Mouse (Mus musculus): ENCODE measurements around the gene Ebf3. TPM values are rescaled to one million over a fixed set of nuclear protein-coding genes. Genes with fewer than 3 reads are reported as not detected.

Gene Ebf3
- total and polyA plus RNA-seq, 2 experiments from 2014 or later, result 7.1 to 90.4 TPM

- ATAC-seq (ENCODE audit: low FRiP score), result no peak
- Histone ChIP-seq H3K27me3 (ENCODE audit: insufficient read depth, low read length) (peaks cover 65% of the 10 kb centered on the region), H3K4me3 (ENCODE audit: low read depth, low read length) (peak overlapping the region; percentile 43), H3K4me2 (ENCODE audit: low read depth, low read length, poor library complexity, severe bottlenecking) (peak overlapping the region; percentile 61), H3K9me3 (ENCODE audit: low read length) (no peaks in the 10 kb centered on the region), H3K27ac (ENCODE audit: low read depth, low read length) (no peak overlapping the region), H3K9ac (replicated peaks; ENCODE audit: low read length, poor library complexity, severe bottlenecking) (peak overlapping the region; percentile 42; the same call in 1 of the 2 replicates), H3K4me1 (ENCODE audit: insufficient read depth, low read length) (no peaks in the 10 kb centered on the region), H3K36me3 (ENCODE audit: insufficient read depth, low read length) (no peaks in the 10 kb centered on the region)
- under 1% methylated on average over 70 of the region's 72 CpGs for WGBS
- DNase-seq (ENCODE audit: low spot score), result no peak
- no peak for TF ChIP-seq CTCF (IDR thresholded peaks at IDR 0.05)
Observed at GRCm38 (mm10) chr7:137321961-137322784, 7.9 kb upstream of the Ebf3 start.

GRCm38 (mm10) chr7:137321141-137321813 is 7.0 kb upstream of the Ebf3 start:
- peak overlapping the region; percentile 61 for H3K4me2 ChIP-seq (ENCODE audit: low read depth, low read length, poor library complexity, severe bottlenecking)
- DNase-seq (ENCODE audit: low spot score), result peak; percentile 77
- no peak overlapping the region for H3K9ac ChIP-seq (replicated peaks; ENCODE audit: low read length, poor library complexity, severe bottlenecking)

GRCm38 (mm10) chr7:137320320-137320719 is 6.1 kb upstream of the Ebf3 start:
- peaks cover 64% of the 10 kb centered on the region for H3K27me3 ChIP-seq (ENCODE audit: insufficient read depth, low read length)
- 5% methylated on average over 11 of the region's 11 CpGs for WGBS
- DNase-seq (ENCODE audit: low spot score), result no peak

More at GRCm38 (mm10) chr7:137321141-137321813, 7.0 kb upstream of the Ebf3 start:
- TF ChIP-seq CTCF (IDR thresholded peaks at IDR 0.05), result peak; percentile 68
- under 1% methylated on average over 52 of the region's 52 CpGs for WGBS
- H3K36me3 ChIP-seq (ENCODE audit: insufficient read depth, low read length), result no peaks in the 10 kb centered on the region
- H3K9me3 ChIP-seq (ENCODE audit: low read length), result no peaks in the 10 kb centered on the region
- ATAC-seq (ENCODE audit: low FRiP score), result peak; percentile 59; the same call in 1 of the 2 replicates
- no peak overlapping the region for H3K27ac ChIP-seq (ENCODE audit: low read depth, low read length)
- H3K27me3 ChIP-seq (ENCODE audit: insufficient read depth, low read length), result peaks cover 64% of the 10 kb centered on the region
- no peaks in the 10 kb centered on the region for H3K4me1 ChIP-seq (ENCODE audit: insufficient read depth, low read length)
- H3K4me3 ChIP-seq (ENCODE audit: low read depth, low read length), result peak overlapping the region; percentile 43

DNA sequence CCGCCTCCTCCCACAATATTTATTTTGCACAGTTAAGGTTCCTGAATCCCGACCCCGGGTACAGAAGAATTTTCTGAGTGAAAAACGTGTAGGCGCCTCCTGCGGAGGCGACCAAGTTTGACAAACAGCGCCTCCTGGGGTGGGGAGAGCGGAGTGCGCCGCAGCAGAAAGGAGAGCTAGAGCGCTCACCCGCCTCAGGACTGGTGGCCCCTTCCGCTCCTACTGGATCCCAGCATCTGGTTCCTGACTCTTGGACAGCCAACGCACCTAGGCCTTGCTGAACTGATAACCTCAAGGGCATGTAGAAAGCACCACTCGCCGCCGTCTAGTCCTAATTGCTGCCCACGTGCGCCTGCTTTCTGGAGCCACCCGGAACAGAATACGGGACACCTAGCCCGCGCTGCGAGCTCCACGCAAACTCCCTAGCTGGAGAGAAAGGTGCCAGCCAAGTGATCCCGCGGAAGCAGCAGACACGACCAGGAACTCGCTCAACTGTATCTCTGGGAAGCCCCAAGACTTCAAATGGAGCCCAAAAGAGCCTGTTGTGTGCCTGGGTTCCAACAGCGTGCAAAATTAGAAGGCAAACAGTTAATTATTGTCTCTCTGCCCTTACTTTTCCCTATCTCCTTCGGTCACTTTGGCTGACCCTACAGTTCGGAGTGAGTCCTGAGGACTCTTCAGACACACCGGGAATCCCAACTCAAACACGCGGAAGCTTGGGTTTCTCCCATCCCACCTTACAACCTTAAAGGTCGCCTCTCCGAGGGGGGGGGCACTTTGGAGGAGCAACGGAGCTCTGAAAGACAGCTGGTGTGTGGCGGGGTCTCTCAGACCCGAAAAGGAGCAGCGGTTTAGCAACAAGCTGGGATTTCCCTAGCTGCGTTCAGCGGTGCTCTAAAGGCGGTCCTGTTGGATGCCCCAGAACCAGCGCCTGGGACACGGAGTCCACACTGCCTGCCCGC is 5.0 kb upstream of the Ebf3 start:
- Histone ChIP-seq H3K4me2 (ENCODE audit: low read depth, low read length, poor library complexity, severe bottlenecking) (peak overlapping the region; percentile 81), H3K36me3 (ENCODE audit: insufficient read depth, low read length) (no peaks in the 10 kb centered on the region), H3K9ac (replicated peaks; ENCODE audit: low read length, poor library complexity, severe bottlenecking) (no peak overlapping the region), H3K9me3 (ENCODE audit: low read length) (no peaks in the 10 kb centered on the region), H3K4me1 (ENCODE audit: insufficient read depth, low read length) (no peaks in the 10 kb centered on the region), H3K27ac (ENCODE audit: low read depth, low read length) (no peak overlapping the region), H3K27me3 (ENCODE audit: insufficient read depth, low read length) (peaks cover 58% of the 10 kb centered on the region), H3K4me3 (ENCODE audit: low read depth, low read length) (peak overlapping the region; percentile 1; the same call in 1 of the 2 replicates)
- ATAC-seq (ENCODE audit: low FRiP score) (no peak), DNase-seq (ENCODE audit: low spot score) (peak; percentile 74)
- TF ChIP-seq CTCF (IDR thresholded peaks at IDR 0.05), result peak; percentile 76
- WGBS, result 4% methylated on average over 48 of the region's 48 CpGs

More at GRCm38 (mm10) chr7:137320320-137320719, 6.1 kb upstream of the Ebf3 start:
- Histone ChIP-seq H3K9ac (replicated peaks; ENCODE audit: low read length, poor library complexity, severe bottlenecking) (no peak overlapping the region), H3K4me2 (ENCODE audit: low read depth, low read length, poor library complexity, severe bottlenecking) (peak overlapping the region; percentile 61), H3K36me3 (ENCODE audit: insufficient read depth, low read length) (no peaks in the 10 kb centered on the region), H3K27ac (ENCODE audit: low read depth, low read length) (no peak overlapping the region), H3K4me3 (ENCODE audit: low read depth, low read length) (no peak overlapping the region; the same call in 1 of the 2 replicates), H3K4me1 (ENCODE audit: insufficient read depth, low read length) (no peaks in the 10 kb centered on the region), H3K9me3 (ENCODE audit: low read length) (no peaks in the 10 kb centered on the region)
- ATAC-seq (ENCODE audit: low FRiP score), result no peak
- no peak for TF ChIP-seq CTCF (IDR thresholded peaks at IDR 0.05)

GRCm38 (mm10) chr7:137318383-137318775 is 4.1 kb upstream of the Ebf3 start:
- H3K9ac ChIP-seq (replicated peaks; ENCODE audit: low read length, poor library complexity, severe bottlenecking), result no peak overlapping the region
- no peaks in the 10 kb centered on the region for H3K4me1 ChIP-seq (ENCODE audit: insufficient read depth, low read length)

More at GRCm38 (mm10) chr7:137318383-137318775, 4.1 kb upstream of the Ebf3 start:
- ATAC-seq (ENCODE audit: low FRiP score) (no peak), DNase-seq (ENCODE audit: low spot score) (no peak)
- Histone ChIP-seq H3K4me3 (ENCODE audit: low read depth, low read length) (no peak overlapping the region), H3K27me3 (ENCODE audit: insufficient read depth, low read length) (peaks cover 53% of the 10 kb centered on the region), H3K27ac (ENCODE audit: low read depth, low read length) (no peak overlapping the region), H3K4me2 (ENCODE audit: low read depth, low read length, poor library complexity, severe bottlenecking) (peak overlapping the region; percentile 81), H3K36me3 (ENCODE audit: insufficient read depth, low read length) (no peaks in the 10 kb centered on the region), H3K9me3 (ENCODE audit: low read length) (no peaks in the 10 kb centered on the region)
- 5% methylated on average over 9 of the region's 9 CpGs for WGBS
- TF ChIP-seq CTCF (IDR thresholded peaks at IDR 0.05), result no peak
